Mouse (Mus musculus): ENCODE results near the gene Bud23.

Gene Bud23

GRCm38 (mm10) chr5:135076931-135077505 lies 12.3 kb upstream of the Bud23 start:
- POLR2A ChIA-PET = interaction anchor here in 3 of 4 experiments (0.6 to 3.9 kb wide), 22 partner anchors 9 to 895 kb away, joined by 3 to 21 read pairs (median 4); partner anchors contain the start of genes Abhd11 (in 2 of the 3), Bud23 (in 2 of the 3), Cldn4 (in 1 of the 3) and Dnajc30 (in 1 of the 3)
- CTCF ChIA-PET = interaction anchor here (0.5 to 5.5 kb wide), 31 partner anchors 8 to 414 kb away, joined by 3 to 40 read pairs (median 6); partner anchors contain the start of genes Abhd11 (in 2 of the 4), Mlxipl (in 2 of the 4), Stx1a (in 2 of the 4) and Cldn3 (in 1 of the 4)

DNA sequence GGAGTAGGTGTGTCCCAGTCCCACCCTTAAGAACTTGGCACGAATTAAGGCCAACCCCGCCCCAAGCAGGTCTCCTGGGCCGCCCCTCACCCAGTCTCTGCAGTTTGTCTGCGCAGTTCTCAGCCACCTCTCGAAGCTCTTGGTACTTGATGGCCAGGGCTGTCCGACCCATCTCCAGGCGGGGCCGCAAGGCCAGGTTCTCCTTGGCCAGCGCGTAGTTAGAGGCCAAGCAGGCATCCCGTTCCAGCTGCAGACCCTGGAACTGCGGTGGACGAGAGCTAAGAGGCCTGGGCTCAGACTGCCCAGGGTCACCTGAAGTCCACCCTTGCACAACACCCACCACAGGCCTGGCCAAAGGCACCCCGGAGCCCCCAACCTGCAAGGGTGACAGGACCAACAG lies 11.6 kb upstream of the Bud23 start:
- ChIA-PET CTCF (interaction anchor here in 3 of 4 experiments (0.6 to 5.5 kb wide), 7 partner anchors 34 to 169 kb away, joined by 3 to 40 read pairs (median 13); partner anchors contain the start of genes Stx1a (in 1 of the 3) and Tmem270 (in 1 of the 3)), POLR2A (interaction anchor here in 3 of 4 experiments (0.6 to 2.3 kb wide), 8 partner anchors 12 to 387 kb away, joined by 3 to 7 read pairs (median 4); partner anchors contain the start of genes Bud23 (in 2 of the 3) and Dnajc30 (in 1 of the 3))

DNA sequence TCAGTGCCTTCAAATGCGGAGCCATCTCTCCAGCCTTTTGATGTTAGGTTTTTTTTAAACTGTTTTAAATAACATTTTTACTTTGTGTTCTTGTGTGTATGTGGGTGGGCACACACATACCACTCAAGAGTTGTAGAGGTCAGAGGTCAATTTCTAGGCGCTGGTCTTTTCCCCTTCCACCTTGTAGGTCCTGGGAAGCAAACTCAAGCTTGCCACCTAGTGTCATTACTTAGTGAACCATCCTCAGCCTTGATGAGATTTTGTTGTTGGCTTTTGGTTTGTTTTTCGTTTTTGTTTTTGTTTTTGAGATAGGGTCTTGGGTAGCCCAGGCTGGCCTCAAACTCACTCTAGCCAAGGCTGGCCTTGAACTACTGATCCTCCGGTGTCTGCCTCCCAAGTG lies 10.9 kb upstream of the Bud23 start:
- ChIA-PET POLR2A (interaction anchor here in 3 of 4 experiments (0.7 to 3.7 kb wide), 9 partner anchors 11 to 156 kb away, joined by 3 to 14 read pairs (median 4); partner anchors contain the start of genes Dnajc30 (in 2 of the 3), Abhd11 (in 1 of the 3), Bud23 (in 1 of the 3) and Cldn4 (in 1 of the 3)), CTCF (interaction anchor here (0.6 to 5.5 kb wide), 6 partner anchors 14 to 143 kb away, joined by 3 to 40 read pairs (median 4); partner anchors contain the start of gene Mettl27 (in 1 of the 4))

- ChIA-PET POLR2A (interaction anchor here in 3 of 4 experiments (0.6 to 3.7 kb wide), 14 partner anchors 9 to 584 kb away, joined by 3 to 14 read pairs (median 4); partner anchors contain the start of genes Abhd11 (in 2 of the 3), Bud23 (in 1 of the 3), Cldn3 (in 1 of the 3) and Dnajc30 (in 1 of the 3)), CTCF (interaction anchor here in 2 of 4 experiments (0.6 to 1.9 kb wide), 3 partner anchors 58 to 495 kb away, joined by 3 to 13 read pairs (median 4); no protein-coding TSS in a partner anchor)
These were observed 8.8 kb upstream of the Bud23 start for GRCm38 (mm10) chr5:135073349-135074150.

DNA sequence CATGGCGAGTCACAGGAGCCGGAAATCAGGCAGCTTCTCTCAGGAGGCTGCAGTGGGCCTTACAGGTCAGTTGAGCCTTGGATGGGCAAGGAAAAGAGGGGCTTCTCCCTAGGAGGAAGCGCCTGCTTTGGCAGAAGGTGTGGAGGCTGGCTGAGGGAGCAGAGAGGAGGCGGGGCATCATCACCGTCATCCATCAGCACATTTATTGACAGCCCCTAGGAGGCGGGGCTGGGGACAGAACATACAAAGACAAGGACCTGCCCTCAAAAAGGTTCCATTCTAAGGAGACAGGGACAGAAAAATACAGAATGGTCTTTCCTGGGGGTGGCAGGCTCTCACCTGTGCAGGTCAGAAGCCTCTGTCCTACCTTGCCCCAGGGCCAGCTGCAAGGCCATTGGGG lies 8.0 kb upstream of the Bud23 start:
- ChIA-PET CTCF (interaction anchor here in 3 of 4 experiments (0.6 to 1.9 kb wide), 6 partner anchors 9 to 495 kb away, joined by 3 to 13 read pairs (median 4); partner anchors contain the start of gene Dnajc30 (in 1 of the 3)), POLR2A (interaction anchor here in 3 of 4 experiments (0.6 to 3.7 kb wide), 10 partner anchors 8 to 202 kb away, joined by 3 to 14 read pairs (median 4); partner anchors contain the start of genes Abhd11 (in 2 of the 3), Bud23 (in 1 of the 3), Cldn3 (in 1 of the 3) and Dnajc30 (in 1 of the 3))

DNA sequence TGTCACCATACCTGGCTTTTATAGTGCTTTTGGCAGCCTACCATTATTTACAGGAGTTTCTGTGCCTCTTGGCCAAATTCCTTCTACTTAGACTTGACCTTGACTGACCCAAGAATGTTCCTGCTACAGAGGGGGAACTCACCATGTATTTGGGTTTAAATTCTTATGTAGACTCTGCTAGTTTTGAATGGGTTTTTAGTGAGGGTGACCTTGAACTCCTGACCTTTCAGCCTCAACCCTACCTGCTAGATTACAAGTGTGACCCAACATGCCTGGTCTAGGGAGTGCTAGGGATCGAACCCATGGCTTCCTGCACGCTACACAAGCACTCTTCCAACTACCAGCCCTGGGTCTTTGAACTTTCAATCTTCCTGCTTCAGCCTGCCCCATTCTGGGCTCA lies 7.3 kb upstream of the Bud23 start:
- POLR2A ChIA-PET = interaction anchor here in 2 of 4 experiments (1.4 to 1.9 kb wide), 2 partner anchors 62 to 63 kb away, joined by 3 to 6 read pairs; partner anchors contain the start of gene Abhd11 (in 1 of the 2)
- CTCF ChIA-PET = interaction anchor here in 2 of 4 experiments (1.0 to 1.3 kb wide), 2 partner anchors 57 to 106 kb away, joined by 3 to 4 read pairs; no protein-coding TSS in a partner anchor

GRCm38 (mm10) chr5:135070448-135070847 lies 5.7 kb upstream of the Bud23 start:
- ChIA-PET POLR2A (interaction anchor here in 2 of 4 experiments (0.6 to 0.7 kb wide), 2 partner anchors 28 to 48 kb away, joined by 3 read pairs; no protein-coding TSS in a partner anchor), CTCF (interaction anchor here in 1 of 4 experiments (1.0 kb wide), 1 partner anchor 55 kb away, joined by 3 read pairs; no protein-coding TSS in a partner anchor)

GRCm38 (mm10) chr5:135066008-135066407 lies 1.2 kb upstream of the Bud23 start:
- POLR2A ChIA-PET = interaction anchor here in 2 of 4 experiments (0.7 to 3.0 kb wide), 2 partner anchors 24 to 50 kb away, joined by 5 to 10 read pairs; no protein-coding TSS in a partner anchor
- CTCF ChIA-PET = interaction anchor here in 1 of 4 experiments (1.0 kb wide), 1 partner anchor 13 kb away, joined by 5 read pairs; the partner anchor contains the start of gene Vps37d

DNA sequence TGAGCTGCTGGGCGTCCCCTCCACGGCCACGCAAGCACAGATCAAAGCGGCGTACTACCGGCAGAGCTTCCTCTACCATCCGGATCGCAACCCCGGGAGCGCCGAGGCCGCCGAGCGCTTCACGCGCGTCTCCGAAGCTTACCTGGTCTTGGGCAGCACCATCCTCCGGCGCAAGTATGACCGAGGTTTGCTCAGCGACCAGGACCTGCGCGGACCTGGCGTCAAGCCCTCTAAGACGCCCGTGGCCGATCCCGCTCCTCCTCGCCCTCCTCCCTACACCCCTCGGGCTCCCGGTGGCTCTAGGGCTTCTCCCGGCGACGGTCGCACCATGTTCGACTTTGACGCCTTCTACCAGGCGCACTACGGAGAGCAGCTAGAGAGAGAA lies 385 bp downstream of the Bud23 start:
- POLR2A ChIA-PET = interaction anchor here in 3 of 4 experiments (0.6 to 3.0 kb wide), 13 partner anchors 9 to 1067 kb away, joined by 3 to 14 read pairs (median 4); partner anchors contain the start of genes Abhd11 (in 2 of the 3), Vps37d (in 2 of the 3), Stx1a (in 1 of the 3) and Tbl2 (in 1 of the 3)
- CTCF ChIA-PET = interaction anchor here in 3 of 4 experiments (0.7 to 1.7 kb wide), 4 partner anchors 8 to 49 kb away, joined by 3 to 5 read pairs (median 4); no protein-coding TSS in a partner anchor

DNA sequence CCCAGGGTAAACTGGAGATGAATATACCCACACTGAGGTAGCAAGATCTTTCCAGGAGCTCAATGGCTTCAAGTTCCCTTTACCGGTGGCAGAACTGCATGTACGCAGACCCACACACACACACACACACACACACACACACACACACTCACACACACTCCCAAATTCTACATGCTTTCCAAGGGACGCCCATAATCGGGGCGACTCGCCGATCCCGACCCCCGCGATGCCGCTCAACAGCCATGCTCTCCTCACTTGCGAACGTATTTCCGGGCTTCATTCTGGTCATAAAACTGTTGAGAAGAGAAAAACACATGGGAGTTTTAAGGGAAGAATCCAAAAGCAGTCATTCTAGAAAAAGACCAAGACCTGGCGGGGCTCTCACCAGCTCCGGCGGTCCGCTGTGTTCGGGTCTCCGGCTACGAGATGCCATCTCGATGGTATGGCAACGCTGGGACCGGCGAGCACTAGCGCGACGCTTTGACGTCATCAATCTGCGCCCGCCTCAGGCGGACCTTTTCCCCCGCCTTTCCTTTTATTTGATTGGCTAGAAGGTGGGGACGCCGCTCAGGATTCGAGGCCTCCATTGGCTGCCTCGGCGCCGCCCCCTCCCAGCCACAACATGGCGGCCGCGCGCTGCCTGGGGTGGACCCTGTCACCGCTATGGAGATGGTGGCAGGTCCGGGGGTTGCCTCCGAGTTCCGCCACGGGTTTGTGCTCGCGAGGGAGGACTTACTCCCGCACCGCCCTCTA lies 954 bp downstream of the Bud23 start, which contains the start of gene Dnajc30:
Gene Dnajc30, plus strand, starts transcription at position 574 of the 753 bp plus-strand sequence.
- POLR2A ChIA-PET = interaction anchor here in 3 of 4 experiments (0.5 to 3.0 kb wide), 17 partner anchors 9 to 463 kb away, joined by 3 to 14 read pairs (median 3); partner anchors contain the start of genes Abhd11 (in 2 of the 3), Vps37d (in 2 of the 3), Stx1a (in 1 of the 3) and Tbl2 (in 1 of the 3)
- CTCF ChIA-PET = interaction anchor here in 3 of 4 experiments (0.6 to 1.7 kb wide), 9 partner anchors 9 to 258 kb away, joined by 3 to 8 read pairs (median 4); no protein-coding TSS in a partner anchor

- ChIA-PET CTCF (interaction anchor here in 1 of 4 experiments (0.9 kb wide), 1 partner anchor 11 kb away, joined by 3 read pairs; no protein-coding TSS in a partner anchor), POLR2A (interaction anchor here in 3 of 4 experiments (0.8 to 4.6 kb wide), 9 partner anchors 9 to 146 kb away, joined by 3 to 22 read pairs (median 4); partner anchors contain the start of gene Abhd11 (in 1 of the 3))
These were observed 11.4 kb downstream of the Bud23 start for GRCm38 (mm10) chr5:135053356-135053755.

DNA sequence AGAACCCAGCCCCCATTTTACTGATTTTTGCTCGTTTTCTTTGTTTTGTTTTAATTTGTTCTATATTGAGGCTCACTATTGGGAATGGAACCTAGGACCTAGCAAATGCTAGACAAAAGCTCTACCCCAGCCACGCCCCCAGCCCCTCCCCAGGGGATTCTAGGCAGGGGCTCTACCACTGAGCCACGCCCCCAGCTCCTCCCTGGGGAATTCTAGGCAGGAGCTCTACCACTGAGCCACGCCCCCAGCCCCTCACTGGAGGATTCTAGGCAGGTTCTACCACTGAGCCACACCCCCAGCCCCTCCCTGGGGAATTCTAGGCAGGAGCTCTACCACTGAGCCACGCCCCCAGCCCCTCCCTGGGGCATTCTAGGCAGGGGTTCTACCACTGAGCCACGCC lies 15.5 kb downstream of the Bud23 start:
- CTCF ChIA-PET = interaction anchor here in 2 of 4 experiments (1.4 to 3.8 kb wide), 5 partner anchors 14 to 142 kb away, joined by 4 to 9 read pairs (median 5); no protein-coding TSS in a partner anchor
- POLR2A ChIA-PET = interaction anchor here in 3 of 4 experiments (0.6 to 4.6 kb wide), 16 partner anchors 8 to 216 kb away, joined by 3 to 22 read pairs (median 4); partner anchors contain the start of genes Abhd11 (in 2 of the 3), Cldn3 (in 1 of the 3) and Stx1a (in 1 of the 3)

- ChIA-PET POLR2A (interaction anchor here in 3 of 4 experiments (0.6 to 3.1 kb wide), 13 partner anchors 9 to 141 kb away, joined by 3 to 17 read pairs (median 4); partner anchors contain the start of genes Abhd11 (in 2 of the 3), Cldn3 (in 1 of the 3), Mlxipl (in 1 of the 3) and Stx1a (in 1 of the 3)), CTCF (interaction anchor here in 2 of 4 experiments (1.4 to 3.8 kb wide), 3 partner anchors 13 to 141 kb away, joined by 4 to 9 read pairs (median 5); no protein-coding TSS in a partner anchor)
These were observed 16.2 kb downstream of the Bud23 start for GRCm38 (mm10) chr5:135048539-135048938.

DNA sequence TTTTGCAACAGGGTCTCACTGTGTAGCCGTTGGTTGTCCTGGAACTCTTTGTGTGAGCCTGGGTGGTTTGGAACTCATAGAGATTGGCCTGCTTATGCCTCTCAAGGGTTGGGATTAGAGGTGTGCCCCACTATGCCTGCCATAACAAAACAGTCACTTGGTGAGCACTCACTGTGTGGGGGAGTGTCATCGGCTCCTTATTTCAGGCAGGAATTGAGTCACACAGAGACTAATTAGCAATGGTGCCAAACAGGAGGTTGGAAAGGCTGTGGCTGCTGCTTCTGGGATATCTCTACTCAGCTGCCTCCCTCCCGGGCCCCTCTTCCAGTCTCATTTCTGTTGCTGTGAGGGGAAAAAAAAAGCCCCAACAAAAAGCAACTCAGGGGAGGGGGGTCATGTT lies 20.2 kb downstream of the Bud23 start:
- ChIA-PET CTCF (interaction anchor here in 2 of 4 experiments (0.7 to 2.1 kb wide), 2 partner anchors 10 to 137 kb away, joined by 6 to 7 read pairs; no protein-coding TSS in a partner anchor), POLR2A (interaction anchor here in 1 of 4 experiments (0.9 kb wide), 1 partner anchor 28 kb away, joined by 4 read pairs; no protein-coding TSS in a partner anchor)

DNA sequence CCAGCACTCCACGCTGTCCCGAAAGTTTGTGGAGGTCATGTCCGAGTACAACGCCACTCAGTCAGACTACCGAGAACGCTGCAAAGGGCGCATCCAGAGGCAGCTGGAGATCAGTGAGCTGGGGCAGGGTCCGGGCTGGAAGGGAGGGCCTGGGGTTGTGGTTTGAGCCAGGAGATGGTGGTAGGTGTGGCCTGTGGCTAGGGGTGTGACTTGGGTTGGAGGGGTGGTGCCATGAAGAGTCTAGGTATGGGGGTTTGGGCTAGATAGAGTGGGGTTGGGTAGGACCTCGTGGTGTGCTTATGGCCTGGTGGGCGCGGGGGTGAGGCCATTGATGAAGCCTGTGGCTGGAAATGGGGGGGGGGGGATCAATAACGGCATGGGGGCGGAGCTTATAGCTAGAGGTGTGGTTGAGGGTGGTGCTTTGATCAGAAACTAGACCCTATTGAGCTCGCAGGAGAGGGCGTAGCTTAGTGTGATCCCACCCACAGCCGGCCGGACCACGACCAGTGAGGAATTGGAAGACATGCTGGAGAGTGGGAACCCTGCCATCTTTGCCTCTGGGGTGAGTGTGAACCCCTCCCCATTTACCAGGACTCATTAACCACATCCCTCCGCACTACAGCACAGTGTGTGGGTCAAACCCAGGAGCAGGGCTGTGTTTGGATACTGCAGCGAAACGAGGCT lies 22.5 kb downstream of the Bud23 start:
- CTCF ChIA-PET = interaction anchor here (0.6 to 2.5 kb wide), 26 partner anchors 9 to 355 kb away, joined by 3 to 24 read pairs (median 4); partner anchors contain the start of genes Abhd11 (in 1 of the 4), Limk1 (in 1 of the 4) and Vps37d (in 1 of the 4)
- POLR2A ChIA-PET = interaction anchor here (0.6 to 3.8 kb wide), 50 partner anchors 8 to 402 kb away, joined by 3 to 54 read pairs (median 4); partner anchors contain the start of genes Abhd11 (in 3 of the 4), Stx1a (in 3 of the 4), Bud23 (in 2 of the 4) and Cldn3 (in 2 of the 4)
